Mouse (Mus musculus) skeletal muscle tissue, adult 2 months (tissue): ENCODE measurements around the gene Cntn4.

Experiments
- DNase-seq: peaks from one replicate; pipeline ENCODE4 v3.0.0-alpha.2; 2012; ENCODE audit warnings: low read depth, low spot score

The Cntn4 gene

DNA sequence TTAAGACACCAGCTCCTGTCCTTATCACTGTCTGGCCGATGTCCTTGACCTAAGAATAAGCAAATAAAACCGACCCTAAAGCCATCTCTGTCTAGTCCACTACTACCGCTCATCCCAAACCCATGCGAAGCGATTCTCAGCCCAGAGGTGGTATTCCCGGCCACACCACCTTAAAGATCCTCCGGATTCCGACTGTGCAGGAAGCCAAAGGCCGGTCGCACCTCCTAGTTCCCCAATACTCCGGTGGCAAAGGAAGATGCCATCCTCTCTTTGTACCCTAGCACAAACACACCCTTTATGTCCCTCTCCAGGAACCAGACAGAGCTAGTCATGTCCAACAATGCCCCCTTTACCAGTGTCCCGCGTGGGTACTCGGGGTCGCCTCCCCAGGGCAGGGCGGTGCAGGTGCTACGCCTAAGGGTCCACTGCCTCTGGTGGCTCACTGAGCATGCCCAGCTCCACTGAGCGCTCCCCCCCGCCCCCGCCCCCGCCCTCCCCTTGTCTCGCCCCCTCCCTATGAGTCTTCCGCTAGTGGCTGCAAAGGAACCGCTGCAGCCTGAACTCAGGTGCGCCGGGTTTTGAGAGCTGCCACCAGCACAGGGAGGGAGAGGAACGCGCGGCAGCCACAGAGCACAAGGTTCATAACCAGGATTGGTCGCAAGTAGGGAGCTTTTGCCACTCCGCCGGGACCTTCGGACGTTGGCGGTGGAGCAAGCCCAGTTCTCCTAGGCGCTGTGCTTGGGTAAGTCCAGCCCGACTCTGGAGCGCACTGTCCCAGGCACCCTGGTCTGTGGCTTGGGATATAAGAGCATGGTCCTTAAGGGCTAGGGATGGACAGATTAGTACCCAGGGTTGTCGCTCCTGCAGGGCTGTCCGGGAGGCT is at the start of gene Cntn4:
Cntn4 (plus strand) TSS at position 512 of the 883 bp plus-strand sequence.
- no peak for DNase-seq

DNA sequence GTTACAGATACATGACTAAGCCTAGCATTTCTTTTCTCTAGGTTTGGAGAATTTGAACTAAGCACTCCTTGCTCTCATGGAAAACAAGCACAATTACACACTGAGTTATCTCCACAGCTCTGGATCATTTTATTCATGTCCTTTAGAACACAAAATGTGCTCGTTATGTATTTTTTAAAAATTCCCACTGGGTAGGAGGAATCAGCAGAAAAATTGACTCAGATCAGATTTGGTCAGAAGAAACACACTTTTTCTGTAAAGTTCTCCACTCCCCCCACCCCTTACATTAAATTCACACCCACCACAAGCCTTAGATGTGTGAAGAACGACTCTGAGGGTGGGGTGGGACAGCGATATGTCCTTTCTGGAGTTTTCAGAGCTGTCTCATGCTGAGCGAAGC is 3.2 kb upstream of the Cntn4 start:
- DNase-seq, result no peak

DNA sequence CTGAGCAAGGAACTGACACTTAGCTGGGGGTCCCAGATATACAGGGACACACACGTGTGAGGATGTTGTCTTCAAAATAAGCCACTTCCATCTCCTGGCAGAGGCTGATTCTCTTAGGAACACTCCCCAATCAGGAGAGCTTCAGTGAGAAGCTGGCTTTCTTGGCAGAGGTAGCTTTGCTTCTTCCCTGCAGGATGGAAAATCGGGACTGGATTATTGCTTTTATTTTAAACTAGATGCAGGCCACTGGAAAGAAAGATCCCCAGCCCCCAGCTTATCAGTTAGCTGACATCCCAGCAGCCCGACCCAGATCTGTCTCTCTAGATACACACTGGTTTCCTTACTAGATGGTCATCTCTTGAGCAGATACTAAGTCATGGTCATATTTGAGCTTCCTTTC is 2.4 kb upstream of the Cntn4 start:
- no peak for DNase-seq

DNA sequence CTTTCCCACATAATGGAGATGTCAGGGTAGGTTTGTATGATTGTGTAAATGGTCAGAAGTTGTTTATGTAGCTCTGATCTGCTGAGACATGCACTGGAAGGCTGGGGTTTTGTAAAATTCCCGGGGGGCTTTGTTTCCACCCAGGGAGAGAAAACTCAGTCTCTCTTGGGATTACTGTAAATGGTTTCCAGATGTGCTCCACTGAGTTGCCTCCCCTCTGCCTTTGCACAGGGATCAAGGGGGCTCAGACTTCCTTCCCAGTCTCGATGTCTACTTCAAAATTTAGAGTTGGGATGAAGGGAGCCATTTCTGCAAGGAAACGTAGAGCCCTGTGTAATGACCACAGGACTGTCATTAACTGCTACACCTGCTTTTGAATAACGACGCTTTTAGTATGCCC is 823 bp upstream of the Cntn4 start:
- DNase-seq, result no peak

DNA sequence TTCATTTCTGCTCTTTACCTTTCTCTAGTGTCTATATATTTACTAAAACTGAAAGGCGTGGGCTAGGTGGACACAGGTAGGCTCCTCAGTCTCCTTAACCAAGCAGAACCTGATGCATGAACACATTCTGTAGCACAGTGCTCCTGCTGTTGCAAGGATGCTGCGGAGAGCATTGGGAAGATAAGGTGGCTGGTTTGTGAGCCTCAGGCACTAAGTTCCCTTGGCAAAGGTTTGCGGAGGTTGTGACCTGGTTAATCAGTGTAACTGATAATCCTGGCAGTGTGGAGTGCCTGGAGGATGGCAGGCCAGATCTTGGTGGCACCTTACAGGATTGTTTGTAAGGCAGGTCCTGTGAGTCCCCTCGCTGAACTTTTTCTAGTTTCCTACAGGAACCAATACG is 1.3 kb downstream of the Cntn4 start:
- no peak for DNase-seq

DNA sequence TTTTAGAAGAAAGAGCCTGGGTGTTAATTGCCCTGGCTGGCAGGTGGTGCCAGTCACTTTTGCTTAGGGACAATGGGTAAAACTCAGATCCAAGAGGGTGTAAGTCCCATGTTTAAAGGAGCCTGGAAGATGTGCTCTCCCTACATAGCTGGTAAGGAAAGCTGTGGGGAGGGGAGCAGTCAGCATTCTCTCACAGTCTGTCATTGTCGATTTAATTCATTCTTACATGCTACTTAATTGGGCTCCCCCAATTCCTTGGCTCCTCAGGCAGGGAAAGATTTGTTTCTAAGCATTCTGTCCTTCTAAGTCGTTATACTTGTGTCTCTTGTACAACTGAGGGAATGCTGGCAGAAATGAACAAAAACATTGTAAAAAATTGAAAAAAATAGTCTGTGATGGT is 4.0 kb downstream of the Cntn4 start:
- no peak for DNase-seq

DNA sequence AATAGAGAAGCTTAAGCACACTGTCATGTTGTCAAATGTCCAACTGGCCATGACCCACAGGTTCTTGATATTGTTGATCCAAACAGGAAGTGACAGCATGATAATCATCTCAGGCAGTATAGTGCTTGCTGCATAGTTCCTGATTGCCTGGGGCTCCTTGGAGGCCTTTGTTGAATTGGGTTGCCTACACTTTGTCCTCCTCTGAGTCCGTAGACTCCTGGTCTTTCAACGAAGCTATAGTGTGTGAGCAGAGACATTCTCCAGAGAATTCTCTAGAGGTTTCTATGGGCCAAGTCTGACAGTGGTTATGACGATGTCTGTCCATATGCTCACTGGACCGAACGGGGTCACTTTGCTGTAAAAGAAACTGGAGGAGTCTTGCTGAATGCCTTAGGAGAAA is 5.8 kb downstream of the Cntn4 start:
- DNase-seq, result no peak

DNA sequence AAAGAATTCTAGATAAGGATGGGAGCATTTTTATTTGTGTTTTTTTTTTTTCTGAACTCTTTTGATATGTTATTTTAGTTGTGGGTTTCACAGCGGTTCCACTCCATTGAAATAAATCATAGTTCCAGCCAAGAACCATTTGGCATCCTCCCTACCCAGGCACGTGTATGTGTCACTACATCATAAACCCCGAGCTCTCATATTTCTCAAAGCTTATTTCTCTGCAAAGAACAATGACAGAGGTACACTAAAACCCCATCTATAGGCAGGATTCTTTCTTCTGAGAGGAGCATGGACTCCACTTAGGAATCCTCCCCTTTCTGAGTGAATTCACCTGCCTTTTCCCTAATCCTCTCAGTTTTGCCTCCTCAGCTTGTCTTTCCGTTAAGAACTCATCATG is 6.7 kb downstream of the Cntn4 start:
- no peak for DNase-seq

DNA sequence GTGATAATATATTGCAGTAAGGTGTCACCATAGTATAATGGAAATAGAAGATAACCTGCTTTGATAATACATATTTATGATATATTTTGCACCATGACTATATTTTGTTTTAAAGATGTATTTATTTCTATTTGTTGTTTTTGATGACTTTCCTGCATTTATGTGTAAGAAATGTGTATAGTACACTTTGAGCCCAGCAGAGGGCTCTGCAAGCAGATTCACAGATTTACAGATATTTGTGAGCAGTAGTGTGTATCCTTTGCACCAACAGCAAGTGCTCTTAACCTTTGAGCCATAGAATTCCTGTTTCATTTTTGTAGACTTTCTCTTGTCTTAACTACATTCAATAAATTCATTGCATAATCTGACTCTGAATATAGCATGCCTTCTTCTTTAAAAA is 10.7 kb downstream of the Cntn4 start:
- DNase-seq, result no peak

DNA sequence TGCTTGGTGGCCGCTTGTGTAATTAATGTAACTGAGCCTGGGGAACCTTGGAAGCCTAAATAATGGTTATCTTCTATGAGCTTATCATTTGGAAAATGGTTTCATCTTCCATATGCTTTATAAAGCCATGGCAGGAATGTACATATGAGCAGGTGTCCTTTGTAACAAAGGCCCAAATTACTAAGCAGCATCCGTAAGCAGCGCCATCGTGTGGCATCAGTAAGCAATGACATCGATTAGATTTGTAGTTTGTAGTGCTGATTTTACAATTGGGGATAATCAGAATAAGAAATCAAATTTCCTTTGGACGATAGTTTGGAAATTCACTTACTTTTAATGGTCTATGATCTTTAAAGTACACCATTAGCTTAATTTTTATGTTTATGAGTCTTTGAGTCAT is 64.6 kb downstream of the Cntn4 start:
- no peak for DNase-seq

DNA sequence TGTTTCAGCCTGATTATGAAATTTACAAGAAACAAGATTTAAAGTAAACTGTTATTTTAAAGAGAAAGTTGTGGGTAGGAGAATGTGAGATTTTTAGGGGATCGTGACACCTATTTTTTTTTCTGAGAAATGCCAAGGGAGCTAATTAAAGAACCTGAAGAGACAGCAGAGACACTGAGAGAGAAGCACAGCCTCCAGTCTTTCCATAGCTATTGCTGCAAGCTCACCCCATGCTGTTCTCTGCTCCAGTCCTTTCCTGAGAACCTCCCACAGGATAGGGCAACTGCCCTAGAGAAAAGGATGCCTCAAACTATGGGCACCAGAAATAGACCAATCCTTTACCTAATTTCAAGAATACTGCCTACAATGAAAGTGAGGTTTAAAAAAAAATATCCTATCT is 103.2 kb downstream of the Cntn4 start:
- DNase-seq, result no peak

DNA sequence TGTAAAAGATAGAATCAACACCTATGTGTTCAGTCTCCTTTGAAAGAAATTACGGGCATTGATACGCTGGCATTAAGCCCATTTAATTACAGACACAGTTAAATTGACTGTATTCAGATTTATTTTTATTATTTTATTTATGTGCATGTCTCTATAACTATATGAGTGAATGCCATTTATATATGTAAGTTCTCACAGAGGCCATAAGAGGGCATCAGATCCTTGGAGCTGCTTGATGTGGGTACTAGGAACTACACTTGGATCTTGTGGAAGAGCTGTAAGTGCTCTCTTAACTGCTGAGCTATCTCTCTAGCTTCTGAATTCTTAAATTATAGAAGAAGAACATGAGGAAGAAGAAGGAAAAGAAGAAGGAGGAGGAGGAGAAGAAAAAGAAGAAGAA is 111.0 kb downstream of the Cntn4 start:
- no peak for DNase-seq

DNA sequence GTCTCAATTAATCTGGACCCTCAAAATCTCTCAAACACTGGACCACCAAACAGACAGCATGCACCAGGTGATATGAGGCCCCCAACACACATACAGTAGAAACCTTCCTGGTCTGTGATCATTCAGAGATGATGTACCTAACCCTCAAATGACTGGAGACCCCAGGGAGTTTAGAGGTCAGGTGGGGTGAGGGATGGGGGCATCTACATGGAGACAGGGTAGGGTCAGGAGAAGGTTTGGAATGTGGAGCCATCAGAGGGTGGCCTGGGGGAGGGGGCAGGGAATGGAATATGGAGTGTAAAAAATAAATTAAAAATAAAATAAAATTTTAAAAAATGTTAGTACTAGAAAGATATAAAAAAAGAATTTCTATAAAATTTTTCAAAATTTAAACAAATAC is 157.6 kb downstream of the Cntn4 start:
- no peak for DNase-seq

DNA sequence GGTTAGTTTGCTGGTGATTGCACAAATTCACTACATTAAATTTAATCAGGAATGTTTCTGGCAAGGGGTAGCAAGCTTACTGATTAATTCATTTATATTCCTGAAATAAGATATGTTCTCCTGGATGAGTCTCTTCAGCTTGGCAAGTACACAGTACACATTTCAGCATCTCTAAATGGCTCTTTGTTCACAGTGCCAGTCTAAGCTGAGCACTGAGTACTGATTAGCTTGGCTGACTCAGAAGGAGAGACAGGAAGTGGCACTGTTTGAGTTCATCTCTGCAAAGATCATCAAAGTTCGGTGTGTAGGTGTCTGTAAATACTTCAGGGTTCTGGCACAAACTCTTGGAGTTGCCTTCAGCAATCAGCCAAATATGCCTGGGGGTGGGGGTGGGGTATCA is 169.8 kb downstream of the Cntn4 start:
- no peak for DNase-seq

DNA sequence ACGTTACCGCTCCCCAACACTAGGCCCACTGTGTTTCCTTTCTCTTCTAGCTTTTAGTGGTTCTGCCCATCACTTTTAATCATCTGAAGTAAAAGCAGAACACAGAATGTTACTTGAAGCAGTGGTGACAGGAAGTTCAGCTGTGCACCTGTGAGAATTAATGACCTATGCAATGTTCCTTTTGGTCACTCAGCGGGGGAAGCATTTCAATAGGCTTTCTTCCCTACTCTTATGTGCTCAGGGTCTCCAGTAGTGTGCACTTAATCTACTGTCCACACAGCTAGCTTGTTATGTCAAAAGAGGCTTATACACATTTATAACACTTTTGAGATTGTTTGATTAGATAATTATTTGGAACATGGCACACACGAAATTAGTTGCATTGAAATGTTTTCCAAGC is 215.4 kb downstream of the Cntn4 start:
- no peak for DNase-seq

DNA sequence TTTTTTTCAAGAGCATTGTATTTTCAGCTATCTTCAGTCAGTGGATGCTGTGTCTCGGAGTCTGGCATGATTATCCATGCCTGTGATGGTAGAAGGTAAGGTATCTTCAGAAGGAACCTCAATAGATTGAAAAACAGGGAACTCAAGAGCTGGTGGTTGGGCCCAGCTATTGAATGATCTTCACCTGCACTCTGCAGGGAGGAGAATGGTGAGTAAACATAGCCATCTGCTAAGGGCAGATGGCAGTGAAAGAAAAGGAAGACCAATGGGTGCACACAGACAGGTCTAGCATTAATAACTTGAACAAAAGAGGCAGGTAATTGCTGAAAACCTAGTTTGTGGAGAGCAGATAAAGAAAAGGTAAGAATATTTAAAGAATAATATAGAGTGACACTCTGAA is 261.0 kb downstream of the Cntn4 start:
- DNase-seq, result no peak

DNA sequence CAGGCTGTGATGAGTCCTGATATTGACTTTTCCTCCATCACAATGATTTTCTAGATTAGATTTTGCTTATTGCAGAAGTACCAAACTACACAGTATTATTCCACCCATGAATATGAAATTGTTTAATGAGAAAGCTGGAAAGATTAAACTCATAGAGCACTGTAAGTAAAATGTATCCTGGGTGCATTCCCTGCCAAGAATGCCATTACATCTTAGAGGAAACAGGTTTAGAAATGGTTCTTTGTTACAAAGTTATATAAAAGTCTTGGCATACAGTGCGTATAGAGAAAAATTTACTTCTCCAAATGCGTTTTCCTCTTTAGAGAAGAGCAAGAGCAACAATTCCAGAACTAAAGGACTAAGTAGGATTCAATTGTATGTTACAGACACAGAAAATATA is 261.8 kb downstream of the Cntn4 start:
- DNase-seq, result no peak

DNA sequence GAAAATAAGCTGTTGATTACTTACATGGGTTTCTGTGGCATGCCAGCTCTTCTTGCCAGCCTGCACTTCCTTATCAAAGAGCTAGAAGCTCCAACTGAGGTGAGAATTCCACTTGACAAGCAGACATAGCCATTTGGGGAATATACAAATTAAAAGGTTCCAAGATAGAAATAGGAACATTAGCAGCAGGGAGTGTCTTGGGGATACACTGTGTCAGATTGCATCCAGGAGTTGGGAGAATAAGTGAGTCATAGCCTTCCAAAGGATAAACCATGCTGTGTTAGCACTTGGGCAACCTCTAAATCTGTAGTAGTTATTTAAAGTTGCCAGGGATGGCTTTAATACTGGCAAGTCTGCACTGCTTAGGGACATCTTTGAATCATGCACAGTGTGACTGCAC is 263.1 kb downstream of the Cntn4 start:
- no peak for DNase-seq

DNA sequence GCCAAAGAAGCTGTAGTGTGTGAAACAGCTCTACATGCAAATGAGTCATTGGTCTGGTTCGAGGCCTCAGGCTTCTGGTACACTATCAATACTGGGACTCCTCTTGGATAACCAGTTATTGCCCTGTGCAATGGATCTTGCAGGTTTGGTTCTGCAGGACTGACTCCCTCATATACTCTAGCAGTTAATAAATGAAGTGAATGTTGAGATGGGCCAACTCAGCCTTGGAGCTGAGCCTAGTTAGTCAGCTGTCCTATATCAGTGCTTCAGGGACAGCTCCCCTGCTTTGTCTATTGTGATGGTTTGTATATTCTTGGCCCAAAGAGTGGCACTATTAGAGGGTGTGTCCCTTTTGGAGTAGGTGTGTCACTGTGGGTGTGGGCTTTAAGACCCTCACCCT is 314.0 kb downstream of the Cntn4 start:
- no peak for DNase-seq

DNA sequence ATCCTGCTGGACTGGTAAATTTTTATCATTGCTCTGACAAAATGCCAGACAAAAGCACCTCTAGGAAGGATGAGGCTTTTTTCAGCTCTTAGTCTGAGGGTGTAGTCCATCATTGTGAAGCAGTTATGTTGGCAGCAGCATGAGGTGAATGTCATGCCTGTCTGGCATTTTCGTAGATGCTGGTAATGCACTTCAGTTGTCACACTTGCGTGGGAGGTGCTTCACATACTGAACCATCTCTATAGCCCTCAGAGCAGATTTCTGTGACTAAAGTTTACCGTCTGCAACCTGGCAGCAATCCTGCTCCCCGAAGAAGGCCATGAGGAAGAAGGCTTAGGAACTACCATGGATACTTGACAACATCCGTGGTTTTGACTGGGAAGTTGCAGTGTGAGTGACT is 335.6 kb downstream of the Cntn4 start:
- DNase-seq, result no peak

DNA sequence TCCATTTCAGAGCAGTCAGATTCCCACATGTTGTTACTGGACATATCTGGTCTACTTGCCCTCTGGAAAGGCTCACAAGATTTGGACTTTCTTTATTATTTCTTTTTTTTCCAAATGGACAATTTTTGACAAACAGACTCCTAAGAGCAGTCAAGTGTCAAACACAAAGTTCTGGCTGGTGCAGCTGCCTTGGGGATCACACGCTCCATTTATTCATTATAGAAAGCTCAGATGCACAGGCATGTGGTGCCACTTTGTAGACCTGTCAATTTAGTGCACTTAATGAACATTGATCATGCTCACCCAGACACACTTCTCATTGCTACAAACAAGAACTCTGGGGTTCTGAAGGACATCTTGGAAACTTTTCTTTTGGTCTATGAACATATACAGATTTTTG is 337.7 kb downstream of the Cntn4 start:
- DNase-seq, result no peak

DNA sequence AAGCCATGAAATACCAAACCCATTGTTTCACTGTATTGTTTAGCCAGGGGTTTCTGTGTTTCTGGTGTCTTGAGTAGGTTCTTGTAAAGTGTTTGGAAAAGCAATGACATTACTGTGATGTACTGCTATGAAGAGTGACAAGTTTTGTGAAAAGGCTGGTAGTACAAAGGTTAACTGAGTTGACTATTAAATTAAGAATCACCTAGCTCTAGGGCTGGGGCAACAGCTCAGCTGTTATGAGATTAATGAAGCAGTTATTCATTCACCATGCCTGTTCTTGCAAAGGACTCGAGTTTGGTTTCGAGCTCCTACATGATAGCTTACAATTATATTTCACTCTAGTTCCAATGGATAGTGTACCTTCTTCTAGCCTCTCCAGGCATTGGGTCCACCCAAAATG is 371.4 kb downstream of the Cntn4 start:
- no peak for DNase-seq

DNA sequence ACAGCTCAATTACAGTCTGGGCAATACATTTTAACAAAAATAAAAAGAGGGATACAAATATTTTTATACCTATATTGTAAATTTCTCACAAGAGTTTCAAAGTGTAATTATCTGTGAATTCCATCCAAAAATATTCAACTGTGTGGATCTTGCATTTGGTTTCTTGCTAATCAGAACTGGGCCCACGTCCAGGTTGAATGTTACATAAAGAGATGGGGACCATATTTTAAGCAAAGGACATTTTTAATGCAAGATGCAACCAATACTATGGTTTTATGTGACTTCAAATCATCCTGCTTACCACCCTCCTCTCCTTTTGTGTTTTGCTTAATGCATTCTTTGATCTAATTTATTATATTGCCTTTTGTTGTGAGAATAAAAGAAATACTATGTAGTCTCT is 378.7 kb downstream of the Cntn4 start:
- no peak for DNase-seq

DNA sequence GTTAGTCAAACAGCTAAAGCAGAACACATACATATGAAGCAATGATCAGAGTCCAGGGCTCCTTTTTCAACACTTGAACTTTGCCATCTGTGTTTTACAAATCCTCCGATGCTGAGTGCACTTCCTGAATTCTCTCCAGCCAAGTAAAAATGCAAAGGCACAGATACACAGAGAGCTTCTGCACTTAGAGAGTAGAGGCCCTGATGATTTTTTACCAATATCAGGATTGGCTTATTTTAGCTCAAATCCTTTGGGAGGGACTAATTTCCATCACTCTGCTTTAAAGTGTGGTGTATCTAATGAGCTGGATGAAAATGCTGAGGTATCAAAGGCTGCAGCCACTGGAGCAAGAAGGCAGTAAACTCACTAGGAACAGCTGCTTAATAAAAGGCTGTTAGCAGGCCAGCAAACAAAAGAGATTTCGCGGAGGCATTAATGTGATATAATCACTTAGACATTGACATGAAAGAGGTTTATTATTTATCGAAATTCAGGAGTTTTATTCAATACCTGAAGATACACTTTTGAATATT is 400.7 kb downstream of the Cntn4 start:
- DNase-seq, result no peak
